Mouse (Mus musculus) layer of hippocampus, adult 2 months (tissue): ENCODE results near the gene Kif21a. TPM values are rescaled to one million over a fixed set of nuclear protein-coding genes. Genes with fewer than 3 reads are reported as not detected.

ENCODE experiments used
- DNase-seq, 2 experiments: peaks; one replicate each; pipeline ENCODE4 v3.0.0; 2022; ENCODE audit warnings: low spot score in 2 of 2
- H3K27ac ChIP-seq: fragments of 200-600 bp; 2 replicates; pipeline ENCODE4 v1.8.1; 2022
- H3K4me3 ChIP-seq: fragments of 200-600 bp; 2 replicates; pipeline ENCODE4 v1.8.1; 2022; ENCODE audit warnings: mild to moderate bottlenecking
- CTCF ChIP-seq: fragments of 200-600 bp; conservative IDR thresholded peaks from 2 replicates; pipeline ENCODE4 v1.8.1; 2022; ENCODE audit warnings: antibody characterized with exemption, mild to moderate bottlenecking, moderate library complexity
- total RNA-seq, 2 experiments: library from RNA; stranded (reverse); gene quantifications; 2 replicates each; pipeline ENCODE4 v1.2.3; 2021

The Kif21a gene
- total RNA-seq, 2 experiments from 2014 or later = 126 to 130 TPM

- H3K27ac ChIP-seq = no peak overlapping the region; the same call in 1 of the 2 replicates
- peak overlapping the region; percentile 90 for H3K4me3 ChIP-seq
- peak; percentile 63 for TF ChIP-seq CTCF
- no peak for DNase-seq
Observed at GRCm38 (mm10) chr15:91047627-91048026, 2.1 kb downstream of the Kif21a start.

- Histone ChIP-seq H3K27ac (no peak overlapping the region), H3K4me3 (no peak overlapping the region)
- no peak for TF ChIP-seq CTCF
- DNase-seq = no peak
Observed at GRCm38 (mm10) chr15:91046506-91046905, 3.2 kb downstream of the Kif21a start.

GRCm38 (mm10) chr15:91043263-91043662, 6.5 kb downstream of the Kif21a start:
- Histone ChIP-seq H3K4me3 (no peak overlapping the region), H3K27ac (no peak overlapping the region)
- TF ChIP-seq CTCF = no peak
- no peak for DNase-seq

DNA sequence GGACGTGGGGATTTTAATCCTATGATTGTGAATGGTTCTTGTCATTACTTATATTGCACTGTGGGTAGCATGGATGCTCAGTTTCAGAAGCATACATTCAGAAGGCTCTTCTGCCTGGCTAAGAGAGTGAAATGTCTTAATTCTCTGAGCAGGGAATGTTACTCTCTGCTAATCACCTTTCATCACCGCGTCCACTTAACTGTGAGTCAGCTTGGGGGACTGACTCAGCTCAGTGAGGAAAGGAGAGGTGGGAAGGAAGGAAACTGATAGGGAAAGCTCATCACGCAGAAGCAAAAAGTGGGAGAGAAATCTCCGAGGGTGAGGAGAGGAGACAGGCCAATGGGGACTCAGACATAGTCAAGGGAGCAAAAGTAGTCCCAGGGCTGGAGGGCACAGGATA, 10.9 kb downstream of the Kif21a start:
- DNase-seq = no peak

DNA sequence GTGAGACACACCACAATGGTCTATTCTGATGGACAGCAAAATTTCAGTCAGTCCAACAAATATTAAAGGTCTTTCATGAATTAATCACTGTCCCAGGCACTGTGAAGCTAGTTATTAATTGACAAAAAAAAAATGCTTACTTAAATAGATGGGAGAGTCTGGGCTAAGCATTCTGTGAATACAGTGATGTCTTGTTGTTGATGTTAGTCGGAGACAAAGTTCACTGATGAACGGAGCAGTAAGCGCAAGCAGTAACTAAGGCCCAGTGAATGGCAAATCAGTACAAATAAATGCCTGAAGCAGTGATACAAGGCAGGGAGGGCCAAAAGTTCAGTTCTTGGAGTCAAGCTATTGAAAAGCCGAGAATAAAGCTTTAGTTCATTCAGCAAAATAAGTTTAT, 15.7 kb downstream of the Kif21a start:
- no peak for TF ChIP-seq CTCF
- Histone ChIP-seq H3K4me3 (no peak overlapping the region), H3K27ac (0 out of 2 replicates have a peak overlapping the region, but pooled peaks have one; percentile 16)
- no peak for DNase-seq

More for the DNA sequence above, 10.9 kb downstream of the Kif21a start:
- H3K27ac ChIP-seq = no peak overlapping the region
- H3K4me3 ChIP-seq = no peak overlapping the region
- no peak for TF ChIP-seq CTCF

- no peak for DNase-seq
- H3K4me3 ChIP-seq = no peak overlapping the region
- no peak overlapping the region for H3K27ac ChIP-seq
- TF ChIP-seq CTCF = no peak
Observed at GRCm38 (mm10) chr15:91033529-91033928, 16.2 kb downstream of the Kif21a start.

DNA sequence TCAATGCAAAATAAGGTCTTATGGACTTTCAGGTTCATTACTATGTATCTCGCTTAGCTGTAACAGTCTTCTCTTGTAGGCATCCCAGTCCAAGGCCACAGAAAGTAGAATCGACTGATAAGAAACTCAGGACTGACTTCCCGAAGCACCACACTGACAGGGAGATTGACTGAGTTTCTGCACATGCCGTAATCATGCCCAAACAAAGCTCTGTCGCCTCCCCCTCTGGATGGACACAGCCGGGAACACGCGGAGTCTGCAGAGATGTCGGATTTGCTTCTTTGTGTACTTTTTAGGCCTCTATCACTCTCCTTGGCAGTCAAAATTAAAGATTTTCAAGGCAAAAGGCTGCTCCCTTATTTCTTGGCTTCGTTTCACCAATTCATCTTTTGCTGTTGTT, 20.8 kb downstream of the Kif21a start:
- peak overlapping the region; percentile 88 for H3K27ac ChIP-seq
- DNase-seq = no peak
- peak overlapping the region; percentile 8; the same call in 1 of the 2 replicates for H3K4me3 ChIP-seq
- TF ChIP-seq CTCF = no peak

DNA sequence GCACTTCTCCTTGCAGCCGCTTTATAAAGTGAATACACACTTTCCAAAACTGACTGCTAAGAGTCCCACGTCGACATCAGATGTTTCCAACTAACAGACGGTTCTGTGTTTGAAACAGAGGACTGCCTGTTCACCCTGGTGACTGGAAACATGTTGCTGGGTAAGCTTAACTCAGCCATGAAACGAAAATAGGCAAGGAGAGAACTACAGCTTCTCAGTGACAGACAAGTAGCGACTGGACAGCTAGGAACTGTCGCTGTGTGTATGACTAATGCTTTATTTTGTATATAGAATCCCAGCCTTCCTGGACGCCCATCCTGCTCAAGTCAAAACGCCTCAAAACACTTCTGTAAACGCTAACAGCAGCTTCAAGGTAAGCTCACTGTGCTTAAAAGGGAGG, 21.3 kb downstream of the Kif21a start:
- peak; percentile 25 to 46 for DNase-seq
- Histone ChIP-seq H3K27ac (peak overlapping the region; percentile 88), H3K4me3 (peak overlapping the region; percentile 8; the same call in 1 of the 2 replicates)
- TF ChIP-seq CTCF = no peak

DNA sequence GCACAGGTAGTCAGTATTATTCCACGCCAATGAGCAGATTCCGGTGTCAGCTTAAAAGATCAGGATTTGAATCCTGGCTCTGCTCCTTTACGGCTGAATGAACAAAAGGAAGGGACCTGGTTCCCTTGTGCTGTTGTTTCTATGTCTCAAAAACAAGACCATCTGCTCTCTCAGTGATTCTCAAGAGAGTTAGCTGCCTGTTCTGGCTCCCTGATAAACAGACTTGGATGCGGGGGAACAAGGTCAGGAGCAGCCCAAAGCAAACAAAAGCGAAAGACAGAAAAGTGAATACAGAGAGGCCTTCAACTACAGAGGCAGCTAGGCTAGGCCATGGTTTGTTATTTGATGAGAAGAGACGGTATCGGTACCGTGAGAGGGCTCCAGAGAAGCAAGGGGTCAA, 27.5 kb downstream of the Kif21a start:
- no peak for TF ChIP-seq CTCF
- DNase-seq = peak in 1 of 2 experiments; percentile 8
- Histone ChIP-seq H3K4me3 (no peak overlapping the region), H3K27ac (peak overlapping the region; percentile 77)

- no peak for TF ChIP-seq CTCF
- no peak for DNase-seq
- Histone ChIP-seq H3K27ac (peak overlapping the region; percentile 88), H3K4me3 (no peak overlapping the region)
Observed at GRCm38 (mm10) chr15:91018861-91019187, 30.9 kb downstream of the Kif21a start.

DNA sequence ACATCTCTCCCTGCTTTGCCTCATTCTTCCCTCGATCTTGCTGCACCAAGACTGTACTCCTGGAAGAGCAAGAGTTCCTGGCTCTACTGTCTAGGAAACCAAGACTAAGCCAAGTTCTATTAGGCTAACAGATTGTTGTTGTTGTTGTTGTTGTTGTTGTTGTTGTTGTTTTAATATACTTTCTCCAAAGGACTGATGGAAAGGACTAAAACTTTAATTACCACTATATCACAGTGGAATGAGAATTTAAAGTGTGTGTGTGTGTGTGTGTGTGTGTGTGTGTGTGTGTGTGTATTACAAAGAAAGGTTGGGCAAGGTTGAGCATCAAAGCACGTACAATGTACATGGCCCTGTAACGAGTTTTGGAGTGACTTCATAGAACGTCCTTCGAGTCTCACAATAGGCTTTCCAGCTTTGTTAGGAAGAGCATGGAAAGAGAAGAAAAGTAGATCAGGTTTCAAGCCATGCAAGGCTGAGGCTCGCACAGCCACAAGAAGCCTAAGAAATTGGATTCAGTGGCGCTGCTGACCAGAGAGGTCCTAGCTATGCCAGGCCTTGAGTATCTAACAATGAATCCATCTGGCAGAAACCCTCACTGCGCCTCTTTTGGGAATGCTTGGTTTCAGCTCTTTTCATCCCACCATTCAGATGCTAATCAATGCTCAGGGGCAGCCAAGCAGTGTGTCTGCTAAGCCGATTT, 31.4 kb downstream of the Kif21a start:
- peak overlapping the region; percentile 11 for H3K4me3 ChIP-seq
- peak overlapping the region; percentile 88 for H3K27ac ChIP-seq
- DNase-seq = peak; percentile 43 to 81

DNA sequence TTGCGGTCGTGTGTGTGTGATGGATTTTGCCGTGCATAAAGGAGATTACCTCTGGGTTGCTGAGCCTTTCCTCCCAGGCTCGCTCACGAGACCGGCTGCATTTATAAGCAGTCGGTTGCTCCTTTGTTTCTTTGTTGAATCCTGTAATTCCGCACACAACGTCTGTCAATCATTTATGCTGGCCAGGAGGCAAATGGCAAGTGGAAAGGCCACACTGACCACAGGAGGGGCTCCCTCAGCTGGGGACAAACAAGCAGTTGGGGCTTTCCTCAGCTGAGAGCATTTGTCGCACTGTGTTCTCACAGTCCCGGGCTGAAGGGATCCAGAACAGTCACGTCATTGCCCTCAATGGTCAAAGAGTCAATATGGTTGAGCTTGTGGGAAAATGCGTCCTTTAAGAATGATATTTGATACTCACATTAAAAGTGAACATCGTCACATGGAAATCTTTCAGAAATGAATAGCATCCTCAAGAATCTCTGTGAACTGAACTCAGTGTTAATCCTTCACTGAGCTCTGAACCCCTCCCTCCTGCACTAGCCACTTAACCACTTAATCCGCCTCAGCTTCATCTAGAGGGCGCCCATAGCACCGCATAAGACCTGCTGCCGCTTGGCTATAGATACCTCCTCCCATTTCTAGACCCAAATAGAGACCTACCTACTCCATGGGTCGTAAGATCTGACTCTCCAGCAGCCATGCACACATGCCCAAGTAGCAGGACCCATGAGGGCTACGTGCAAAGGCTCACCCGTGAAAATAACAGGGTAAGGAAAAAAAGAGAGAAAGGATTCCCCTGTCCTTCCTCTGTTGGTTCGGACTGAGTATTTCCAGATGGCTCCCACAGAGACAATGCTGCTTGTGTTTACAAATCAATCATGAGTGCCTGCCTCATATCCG, 32.2 kb downstream of the Kif21a start:
- Histone ChIP-seq H3K4me3 (peak overlapping the region; percentile 11), H3K27ac (peak overlapping the region; percentile 88)
- peak; percentile 38 for TF ChIP-seq CTCF
- peak in 1 of 2 experiments; percentile 15 for DNase-seq

More for the DNA sequence above, 31.4 kb downstream of the Kif21a start:
- 0 out of 2 replicates have a peak, but pooled peaks have one; percentile 6 for TF ChIP-seq CTCF

GRCm38 (mm10) chr15:91016366-91016765, 33.4 kb downstream of the Kif21a start:
- H3K27ac ChIP-seq = 0 out of 2 replicates have a peak overlapping the region, but pooled peaks have one; percentile 88
- no peak for TF ChIP-seq CTCF
- H3K4me3 ChIP-seq = no peak overlapping the region
- DNase-seq = peak in 1 of 2 experiments; percentile 7
